16 mouse cellular contexts compared by ENCODE assay signal in genomic region chr1:178820556-178821435, GRCm38 (mm10).
A peak's percentile ranks its signal among the peaks of the same experiment; 100 is the strongest.
DNase-seq lines count a peak whose midpoint lies in the region; ATAC-seq lines count a peak whose summit lies in the region.
"Had no signal": no experiment of that assay in that cellular context is flagged by ENCODE, and none has a peak within 500 bp of the region (broad histone marks: within the 10 kb centered on the region; RNA-seq: fewer than 3 reads in every experiment).

No protein-coding gene starts in this region.

- peaks cover 7% of the 10 kb centered on the region for H3K36me3 ChIP-seq in heart, embryonic 13.5 days
- H3K36me3 ChIP-seq in embryonic facial prominence, embryonic 11.5 days (replicated peaks; ENCODE audit: control insufficient read depth, insufficient read depth, low read depth, low read length) = no peaks in the 10 kb centered on the region
- H3K36me3 ChIP-seq in hindbrain, embryonic 13.5 days = no peaks in the 10 kb centered on the region
- H3K36me3 ChIP-seq in midbrain, embryonic 12.5 days = no peaks in the 10 kb centered on the region

- no peak overlapping the region for H3K4me2 ChIP-seq in heart, embryonic 13.5 days
- H3K4me2 ChIP-seq in embryonic facial prominence, embryonic 11.5 days (ENCODE audit: low read depth, low read length) = no peak overlapping the region
- H3K4me2 ChIP-seq in hindbrain, embryonic 13.5 days = no peak overlapping the region
- no peak overlapping the region for H3K4me2 ChIP-seq in midbrain, embryonic 12.5 days (replicated peaks)
- H3K4me2 ChIP-seq: liver, embryonic 11.5 days had no signal

- H3K4me3 ChIP-seq in heart, embryonic 13.5 days = no peak overlapping the region
- H3K4me3 ChIP-seq in embryonic facial prominence, embryonic 11.5 days (ENCODE audit: low read depth, low read length) = no peak overlapping the region
- no peak overlapping the region for H3K4me3 ChIP-seq in hindbrain, embryonic 13.5 days
- no peak overlapping the region for H3K4me3 ChIP-seq in midbrain, embryonic 12.5 days
- H3K4me3 ChIP-seq: megakaryocyte, embryonic 14.5 days had no signal

- no peaks in the 10 kb centered on the region for H3K9me3 ChIP-seq in heart, embryonic 13.5 days
- no peaks in the 10 kb centered on the region for H3K9me3 ChIP-seq in embryonic facial prominence, embryonic 11.5 days (replicated peaks; ENCODE audit: control insufficient read depth, low read length)
- H3K9me3 ChIP-seq in hindbrain, embryonic 13.5 days = no peaks in the 10 kb centered on the region
- H3K9me3 ChIP-seq in midbrain, embryonic 12.5 days = no peaks in the 10 kb centered on the region
- H3K9me3 ChIP-seq: megakaryocyte, embryonic 14.5 days had no signal

- peak overlapping the region; percentile 25; the same call in 1 of the 2 replicates for H3K27ac ChIP-seq in heart, embryonic 13.5 days (replicated peaks)
- no peak overlapping the region for H3K27ac ChIP-seq in embryonic facial prominence, embryonic 11.5 days (replicated peaks; ENCODE audit: low read depth, low read length)
- H3K27ac ChIP-seq in hindbrain, embryonic 13.5 days = no peak overlapping the region
- H3K27ac ChIP-seq in midbrain, embryonic 12.5 days (replicated peaks) = no peak overlapping the region
- H3K27ac ChIP-seq: stomach, postnatal 0 days had no signal

- peaks cover 72% of the 10 kb centered on the region for H3K4me1 ChIP-seq in heart, embryonic 13.5 days
- no peaks in the 10 kb centered on the region for H3K4me1 ChIP-seq in embryonic facial prominence, embryonic 11.5 days (ENCODE audit: control insufficient read depth, insufficient read depth, low read length)
- peaks cover 28% of the 10 kb centered on the region for H3K4me1 ChIP-seq in hindbrain, embryonic 13.5 days (replicated peaks)
- peaks cover 19% of the 10 kb centered on the region for H3K4me1 ChIP-seq in midbrain, embryonic 12.5 days
- H3K4me1 ChIP-seq: megakaryocyte, embryonic 14.5 days had no signal

- no peak for ATAC-seq in heart, embryonic 13.5 days (ENCODE audit: extremely low read depth, insufficient number of reproducible peaks, low FRiP score, low TSS enrichment)
- ATAC-seq in embryonic facial prominence, embryonic 11.5 days (replicated peaks; ENCODE audit: insufficient number of reproducible peaks, low FRiP score, low TSS enrichment, low read depth) = peak; percentile 60; the same call in 1 of the 2 replicates
- ATAC-seq in hindbrain, embryonic 13.5 days (ENCODE audit: low FRiP score) = peak; percentile 63
- ATAC-seq in midbrain, embryonic 12.5 days (ENCODE audit: low FRiP score, low read depth) = peak; percentile 84
- ATAC-seq: Patski had no signal

- H3K9ac ChIP-seq in heart, embryonic 13.5 days = no peak overlapping the region
- H3K9ac ChIP-seq in embryonic facial prominence, embryonic 11.5 days (replicated peaks; ENCODE audit: low read length) = no peak overlapping the region
- no peak overlapping the region for H3K9ac ChIP-seq in hindbrain, embryonic 13.5 days
- H3K9ac ChIP-seq in midbrain, embryonic 12.5 days (replicated peaks) = no peak overlapping the region

- H3K27me3 ChIP-seq in heart, embryonic 13.5 days (replicated peaks) = no peaks in the 10 kb centered on the region
- H3K27me3 ChIP-seq in embryonic facial prominence, embryonic 11.5 days (ENCODE audit: control insufficient read depth, insufficient read depth, low read length) = no peaks in the 10 kb centered on the region
- no peaks in the 10 kb centered on the region for H3K27me3 ChIP-seq in hindbrain, embryonic 13.5 days
- 0 out of 2 replicates have a peak, but pooled peaks cover 12% of the 10 kb centered on the region for H3K27me3 ChIP-seq in midbrain, embryonic 12.5 days
- H3K27me3 ChIP-seq: megakaryocyte, embryonic 14.5 days; Patski had no signal

- WGBS in heart, embryonic 13.5 days = 78% methylated on average over 14 of the region's 14 CpGs
- 66% methylated on average over 14 of the region's 14 CpGs for WGBS in embryonic facial prominence, embryonic 11.5 days
- 66% methylated on average over 14 of the region's 14 CpGs for WGBS in hindbrain, embryonic 13.5 days
- 75% methylated on average over 14 of the region's 14 CpGs for WGBS in midbrain, embryonic 12.5 days

- DNase-seq in heart, adult 18-20 months = no peak
- DNase-seq in embryonic facial prominence, embryonic 11.5 days (ENCODE audit: low spot score) = no peak
- DNase-seq in urinary bladder, adult 2 months (ENCODE audit: low spot score) = no peak
- DNase-seq in layer of hippocampus, adult 9-11 months = no peak
- no peak for DNase-seq in ovary, adult 18-20 months (ENCODE audit: low spot score)
- DNase-seq: adrenal gland, postnatal 14 days; cerebellum, adult 18-20 months; kidney, postnatal 25 days; right cerebral cortex, postnatal 14 days had no signal
